Mouse (Mus musculus) cortical plate, adult 2 months (tissue): ENCODE measurements around the gene Lrp11.

Experiments
- CTCF ChIP-seq: fragments of 200-500 bp; IDR thresholded peaks from 2 replicates; pipeline ENCODE4 v1.5.1; 2011; ENCODE audit warnings: mild to moderate bottlenecking, control low read depth, low read length; ENCODE audit not compliant: insufficient read depth; ENCODE audit errors: extremely low read depth
- POLR2A ChIP-seq: fragments of 200-500 bp; IDR thresholded peaks from 2 replicates; pipeline ENCODE4 v1.6.1; 2011; ENCODE audit warnings: mild to moderate bottlenecking, low read length, control low read depth; ENCODE audit not compliant: insufficient read depth; ENCODE audit errors: extremely low read depth

DNA sequence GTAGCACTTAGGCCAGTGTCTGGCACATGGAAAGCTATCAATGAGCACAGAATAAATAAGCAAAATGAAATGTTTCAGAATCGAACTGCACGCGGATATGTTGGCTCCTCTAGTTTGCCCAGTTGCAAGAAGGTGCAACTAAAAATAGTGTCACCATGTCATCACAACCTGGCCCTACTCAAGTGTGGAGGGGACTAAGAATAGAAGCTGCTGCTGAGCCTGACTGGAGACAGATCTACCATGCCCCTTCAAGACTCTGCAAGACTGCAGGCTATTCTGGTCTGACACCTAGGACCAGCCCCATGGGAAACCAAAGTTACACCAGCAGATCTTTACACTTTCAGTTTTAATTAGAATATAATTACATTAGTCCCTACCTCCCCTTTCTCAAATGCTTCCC, 32.8 kb downstream of the Lrp11 start:
- TF ChIP-seq CTCF: no peak
- TF ChIP-seq POLR2A: no peak
